Mouse (Mus musculus): ENCODE measurements around the gene Myof. TPM values are rescaled to one million over a fixed set of nuclear protein-coding genes. Genes with fewer than 3 reads are reported as not detected.

Gene Myof
- total RNA-seq, 2 experiments from 2014 or later: 4.3 to 5.0 TPM

- no peak for TF ChIP-seq CTCF (conservative IDR thresholded peaks at IDR 0.05)
- Histone ChIP-seq H3K4me3 (no peak overlapping the region), H3K27ac (no peak overlapping the region)
- no peak for DNase-seq (ENCODE audit: low spot score in 2 of 2)
Observed at GRCm38 (mm10) chr19:37860267-37860666, 183.1 kb downstream of the Myof start.

GRCm38 (mm10) chr19:37858406-37859081 is 184.8 kb downstream of the Myof start:
- no peak overlapping the region for H3K4me3 ChIP-seq
- H3K27ac ChIP-seq: no peak overlapping the region
- no peak for DNase-seq (ENCODE audit: low spot score in 2 of 2)
- no peak for TF ChIP-seq CTCF (conservative IDR thresholded peaks at IDR 0.05)

DNA sequence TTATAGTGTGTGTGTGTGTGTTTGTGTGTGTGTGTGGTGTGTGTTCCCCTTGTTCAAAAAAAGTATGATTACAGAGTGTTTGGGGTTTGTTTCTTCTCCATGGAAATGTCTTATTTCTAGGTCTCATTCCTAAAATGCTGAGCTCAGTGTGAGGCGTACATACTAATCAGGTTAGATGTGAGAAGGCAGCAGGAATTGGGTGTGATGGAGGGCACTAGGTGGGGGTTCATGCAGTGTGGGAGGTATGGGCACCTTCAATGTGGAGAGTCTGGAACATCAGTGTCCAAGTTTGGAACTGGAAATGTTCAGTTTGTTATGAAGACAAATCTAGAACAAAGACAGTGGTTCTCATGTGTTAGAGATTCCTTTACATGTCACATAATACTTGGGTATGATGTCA is 191.3 kb downstream of the Myof start:
- Histone ChIP-seq H3K4me3 (no peak overlapping the region), H3K27ac (no peak overlapping the region)
- no peak for DNase-seq (ENCODE audit: low spot score in 2 of 2)
- TF ChIP-seq CTCF (conservative IDR thresholded peaks at IDR 0.05): no peak

DNA sequence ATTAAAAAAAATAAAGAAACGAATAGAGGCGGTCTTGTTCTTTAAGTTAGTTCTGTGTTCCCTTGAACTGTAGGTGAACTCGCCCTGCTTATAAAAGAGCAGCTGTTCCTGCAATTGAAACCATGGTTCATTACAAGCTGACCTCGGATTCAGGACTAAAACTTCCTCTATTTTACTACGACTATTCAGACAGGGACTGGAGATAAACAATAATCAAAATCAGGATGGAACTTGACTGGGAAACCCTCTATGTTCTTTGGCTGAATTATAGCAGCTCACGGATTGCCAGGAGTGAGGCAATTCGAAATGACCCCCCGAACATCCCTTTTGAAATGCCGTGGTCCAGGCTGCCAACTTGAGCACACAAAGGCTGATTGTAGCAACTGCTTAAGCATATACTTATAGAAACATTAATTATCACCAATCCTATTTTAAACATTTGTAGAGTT is 191.8 kb downstream of the Myof start:
- no peak for TF ChIP-seq CTCF (conservative IDR thresholded peaks at IDR 0.05)
- no peak overlapping the region for H3K4me3 ChIP-seq
- no peak overlapping the region for H3K27ac ChIP-seq
- no peak for DNase-seq (ENCODE audit: low spot score in 2 of 2)

Other genes starting within 250 kb of the Myof start
- under 1 TPM; 0.64 to 0.74 TPM for gene Cep55, start 11.4 kb upstream of the Myof start, total RNA-seq (2021)
- gene Ffar4, start 53.5 kb upstream of the Myof start, total RNA-seq (2021): not detected
- gene Rbp4, start 81.7 kb upstream of the Myof start, total RNA-seq (2021): 10 to 100 TPM; 11.9 to 13.7 TPM
- under 1 TPM in 1 of 2 experiments, not detected in 1; 0.15 TPM for gene Pde6c, start 89.2 kb upstream of the Myof start, total RNA-seq (2021)
- gene Fra10ac1, start 180.6 kb upstream of the Myof start, total RNA-seq (2021): 10 to 100 TPM; 17.8 to 22.4 TPM
- 100 to 1,000 TPM; 196 to 209 TPM for gene Lgi1, start 221.0 kb upstream of the Myof start, total RNA-seq (2021)

All from layer of hippocampus, adult 2 months (tissue).